Mouse (Mus musculus): ENCODE data around the gene Jph2.

- TF ChIP-seq CTCF (IDR thresholded peaks at IDR 0.05; ENCODE audit: borderline replicate concordance, control insufficient read depth, extremely low read depth, insufficient read depth, low read length, poor library complexity) (no peak), POLR2A (IDR thresholded peaks at IDR 0.05; ENCODE audit: control insufficient read depth, extremely low read depth, insufficient read depth, low read length, poor library complexity) (no peak)
These were observed 41.5 kb downstream of the Jph2 start for GRCm38 (mm10) chr2:163356113-163356840.
